Mouse (Mus musculus) cerebellum, postnatal 10 days (tissue): Measurements from ENCODE around the gene Ly75.

Source experiments
- DNase-seq, 2 experiments: peaks; one replicate each; pipeline ENCODE4 v3.0.0; 2021; ENCODE audit warnings: mixed read lengths in 2 of 2

Gene Ly75

DNA sequence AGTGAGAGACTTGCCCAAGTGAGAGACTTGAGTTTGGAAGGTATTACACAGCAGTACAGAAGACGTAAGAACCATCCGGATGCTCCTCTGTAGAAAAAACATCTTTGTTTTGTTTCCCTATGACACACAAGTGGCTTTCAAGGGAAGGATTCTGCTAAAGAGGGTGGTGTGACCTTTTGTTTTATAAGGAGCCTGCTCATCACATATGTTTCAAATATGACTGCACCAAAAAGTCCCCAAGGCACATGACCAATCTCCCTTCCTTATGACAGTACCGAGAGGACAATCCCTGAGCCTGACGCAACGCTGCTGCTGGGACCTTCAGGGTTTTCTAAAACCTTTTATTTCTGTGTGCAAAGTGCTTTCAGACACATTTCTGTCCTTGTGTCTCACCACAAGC, 12.9 kb downstream of the Ly75 start:
- no peak for DNase-seq

GRCm38 (mm10) chr2:60369454-60369853, 13.6 kb downstream of the Ly75 start:
- no peak for DNase-seq

DNA sequence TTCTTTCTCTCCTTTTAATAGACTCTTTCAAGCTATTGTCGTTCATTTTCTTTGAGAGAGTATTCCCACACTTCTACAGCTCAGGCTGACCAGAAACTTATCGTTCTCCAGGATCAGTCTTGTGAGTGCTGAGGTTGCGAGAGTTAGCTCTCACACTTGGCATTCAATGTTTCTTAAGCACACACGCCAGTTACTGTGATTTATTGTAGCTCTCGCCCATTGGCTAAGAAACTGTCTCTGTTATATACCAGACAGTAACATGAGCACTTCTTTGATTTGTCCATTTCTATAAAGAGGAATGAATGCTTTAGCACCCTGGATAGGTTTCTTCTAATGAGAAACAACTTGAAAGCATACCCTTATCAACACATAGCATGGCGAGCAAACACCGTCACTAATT, 15.2 kb downstream of the Ly75 start:
- DNase-seq: no peak

DNA sequence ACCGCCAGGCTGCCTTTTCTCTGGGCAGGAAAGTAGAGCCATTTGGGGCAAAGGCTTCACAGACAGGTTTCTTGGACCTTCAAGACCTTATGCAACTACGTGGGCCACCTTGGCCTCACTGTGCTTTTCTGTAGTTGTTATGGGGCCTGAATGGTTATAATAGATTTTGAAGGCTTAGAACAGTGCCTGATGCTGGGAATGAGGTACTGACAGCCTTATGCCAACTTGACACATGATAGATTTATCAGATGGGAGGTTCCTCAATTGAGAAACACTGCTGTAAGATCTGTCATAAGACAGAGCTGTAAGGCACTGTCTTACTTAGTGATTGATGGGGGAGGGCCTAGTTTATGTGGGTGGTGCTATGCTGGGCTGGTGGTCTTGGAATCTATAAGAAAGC, 15.9 kb downstream of the Ly75 start:
- no peak for DNase-seq

DNA sequence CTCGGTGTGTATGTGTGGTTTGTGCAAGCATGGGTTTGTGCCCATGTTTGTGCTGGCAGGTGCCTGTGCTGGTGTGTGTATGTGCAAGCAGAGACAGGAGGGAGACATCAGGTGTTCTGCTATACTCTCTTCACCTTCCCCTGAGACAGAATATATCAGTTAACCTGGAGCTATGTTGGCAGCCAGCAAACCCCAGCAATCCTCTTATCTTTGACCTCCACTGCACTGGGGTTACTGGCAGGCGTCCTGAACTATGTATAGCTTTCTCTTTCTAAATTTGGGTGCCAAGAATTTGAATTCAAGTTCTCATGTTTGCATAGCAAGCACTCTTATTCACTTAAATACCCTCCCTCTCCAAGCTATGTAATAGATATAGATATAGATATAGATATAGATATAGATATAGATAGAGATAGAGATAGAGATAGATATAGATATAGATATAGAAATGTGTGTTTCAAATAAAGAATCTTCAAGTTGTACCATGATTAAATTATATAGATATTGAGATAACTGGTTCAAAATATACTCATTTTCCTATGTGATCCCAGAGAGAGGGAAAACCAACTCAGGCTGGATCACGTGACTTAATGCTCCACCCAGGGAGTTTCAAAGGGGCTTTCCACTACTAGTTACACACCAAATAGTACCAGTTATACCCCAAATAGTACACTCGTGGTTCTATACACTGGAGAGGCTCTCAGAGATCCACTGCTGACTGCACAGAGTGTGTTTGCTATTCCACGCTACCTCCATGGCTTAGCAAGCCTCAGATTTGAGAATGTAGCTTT, 17.1 kb downstream of the Ly75 start:
- DNase-seq: no peak

DNA sequence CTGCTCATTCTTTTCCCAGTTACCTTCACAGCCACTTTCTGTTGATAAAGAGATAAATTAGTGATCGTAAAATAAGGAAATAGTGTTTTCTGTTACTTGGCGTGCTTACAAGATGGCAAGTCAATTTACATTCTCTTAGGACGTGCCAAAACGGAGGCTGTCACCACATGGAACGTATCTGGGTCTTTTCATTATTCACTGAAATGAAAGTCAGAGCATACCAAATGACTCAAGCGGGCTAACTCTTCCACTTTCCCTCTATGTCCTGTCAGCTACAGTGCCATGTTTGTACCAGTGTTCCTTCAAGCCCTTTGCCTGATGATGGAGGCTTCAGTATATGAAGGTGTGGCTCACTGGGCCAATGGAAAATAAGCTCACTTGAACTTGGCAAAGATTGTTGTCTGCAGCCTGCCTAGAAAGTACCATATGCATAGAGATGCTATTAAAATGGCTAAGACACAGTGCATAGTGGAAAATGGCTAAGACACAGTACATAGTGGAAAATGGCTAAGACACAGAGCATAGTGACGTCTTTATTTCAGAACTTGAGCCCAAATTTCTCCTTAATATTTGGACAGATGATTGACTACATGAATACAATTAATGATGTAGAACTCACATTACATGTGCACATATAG, 17.8 kb downstream of the Ly75 start:
- DNase-seq: no peak

GRCm38 (mm10) chr2:60362146-60362545, 21.0 kb downstream of the Ly75 start:
- no peak for DNase-seq

DNA sequence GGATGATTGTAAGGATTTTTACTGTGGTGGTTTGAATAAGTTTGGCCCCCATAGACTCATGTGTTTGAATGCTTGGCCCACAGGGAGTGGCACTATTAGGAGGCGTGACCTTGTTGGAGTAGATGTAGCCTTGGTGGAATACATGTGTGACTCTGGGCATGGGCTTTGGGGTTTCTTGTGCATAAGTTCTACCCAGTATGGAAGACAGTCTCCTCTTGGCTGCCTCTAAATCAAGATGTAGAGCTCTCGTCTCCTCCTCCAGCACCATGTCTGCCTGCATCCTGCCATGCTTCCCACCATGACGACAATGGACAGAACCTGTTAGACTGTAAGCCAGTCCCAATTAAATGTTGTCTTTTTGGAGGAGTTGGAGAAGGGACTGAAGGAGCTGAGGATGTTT, 23.3 kb downstream of the Ly75 start:
- no peak for DNase-seq

DNA sequence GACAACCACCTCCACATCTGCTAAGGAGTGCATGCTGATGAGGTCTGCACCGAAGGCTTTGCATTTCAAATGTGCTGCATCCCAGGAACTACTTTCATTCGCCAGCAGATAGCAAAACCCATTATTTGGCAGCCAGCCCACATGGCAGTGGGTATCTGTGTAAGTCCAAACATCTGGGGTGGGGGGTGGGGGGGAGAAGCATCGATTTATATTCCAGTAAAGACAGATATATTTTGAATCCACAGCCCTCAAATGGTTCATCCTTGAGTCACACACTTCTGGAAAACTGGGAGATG, 27.8 kb downstream of the Ly75 start:
- DNase-seq: peak; percentile 16 to 26

DNA sequence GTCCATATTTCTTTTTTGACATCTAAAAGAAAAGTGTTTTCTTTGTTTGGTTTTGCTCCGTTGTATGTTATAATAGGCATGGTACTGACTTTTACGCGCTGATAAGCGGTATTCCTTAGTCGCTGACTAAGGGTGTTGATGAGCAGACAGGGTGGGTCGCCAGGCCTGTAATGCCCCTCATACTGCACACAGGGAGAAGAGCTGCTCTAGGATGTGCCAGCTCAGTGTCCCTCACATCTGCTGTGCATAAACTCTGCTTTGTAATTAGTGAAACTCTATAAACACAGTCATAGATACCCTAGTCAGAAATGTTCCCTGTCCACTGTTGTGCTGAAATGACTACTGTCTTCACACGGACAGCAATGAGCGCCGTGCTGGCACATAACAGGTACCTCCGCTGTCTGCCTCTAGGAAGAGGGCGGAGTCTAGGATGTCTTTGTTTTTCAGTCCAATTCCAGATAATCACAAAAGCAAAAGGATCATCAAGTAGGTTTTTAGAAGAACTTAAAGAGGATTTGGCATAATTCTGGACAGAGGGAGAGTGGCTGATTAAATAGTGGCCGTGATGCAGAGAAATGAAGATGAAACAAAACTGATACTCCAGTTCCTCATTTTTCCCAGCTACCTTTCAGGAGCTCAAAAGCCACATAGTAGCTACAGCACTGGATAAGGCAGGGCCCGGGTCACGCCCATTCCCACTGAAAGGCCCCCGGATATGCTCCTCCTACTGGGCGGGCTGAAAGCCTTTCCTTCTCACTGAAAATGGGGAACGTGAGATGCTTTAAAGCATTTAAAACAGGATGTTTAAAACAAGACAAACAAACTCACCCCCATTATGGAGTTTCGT, 28.3 kb downstream of the Ly75 start:
- DNase-seq: no peak

- no peak for DNase-seq
These were observed 30.8 kb downstream of the Ly75 start for GRCm38 (mm10) chr2:60352296-60352695.

DNA sequence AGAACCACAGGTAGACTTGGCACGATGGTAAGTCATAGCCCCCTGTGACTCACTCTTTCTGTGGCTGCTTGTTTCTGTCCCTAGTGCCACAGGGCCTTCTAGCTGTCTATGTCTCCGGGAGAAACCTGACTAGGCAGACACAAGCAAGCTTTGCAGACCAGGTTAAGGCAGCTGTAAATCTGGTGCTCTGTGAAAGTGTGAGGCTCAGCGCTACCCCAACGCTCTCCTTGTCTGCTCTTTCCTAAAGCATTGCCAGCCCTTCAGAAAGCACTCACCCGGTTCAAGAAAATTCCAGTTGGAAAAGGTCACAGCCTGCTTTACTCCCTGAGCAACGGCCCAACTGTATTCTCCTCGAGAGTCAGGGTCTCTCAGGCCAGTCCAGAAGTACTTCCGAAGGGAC, 31.3 kb downstream of the Ly75 start:
- DNase-seq: no peak

- no peak for DNase-seq
These were observed 35.2 kb downstream of the Ly75 start for GRCm38 (mm10) chr2:60347875-60348274.

- peak; percentile 39 to 52 for DNase-seq
These were observed 36.6 kb downstream of the Ly75 start for GRCm38 (mm10) chr2:60346531-60346930.

- DNase-seq: no peak
These were observed 37.4 kb downstream of the Ly75 start for GRCm38 (mm10) chr2:60345717-60346116.

DNA sequence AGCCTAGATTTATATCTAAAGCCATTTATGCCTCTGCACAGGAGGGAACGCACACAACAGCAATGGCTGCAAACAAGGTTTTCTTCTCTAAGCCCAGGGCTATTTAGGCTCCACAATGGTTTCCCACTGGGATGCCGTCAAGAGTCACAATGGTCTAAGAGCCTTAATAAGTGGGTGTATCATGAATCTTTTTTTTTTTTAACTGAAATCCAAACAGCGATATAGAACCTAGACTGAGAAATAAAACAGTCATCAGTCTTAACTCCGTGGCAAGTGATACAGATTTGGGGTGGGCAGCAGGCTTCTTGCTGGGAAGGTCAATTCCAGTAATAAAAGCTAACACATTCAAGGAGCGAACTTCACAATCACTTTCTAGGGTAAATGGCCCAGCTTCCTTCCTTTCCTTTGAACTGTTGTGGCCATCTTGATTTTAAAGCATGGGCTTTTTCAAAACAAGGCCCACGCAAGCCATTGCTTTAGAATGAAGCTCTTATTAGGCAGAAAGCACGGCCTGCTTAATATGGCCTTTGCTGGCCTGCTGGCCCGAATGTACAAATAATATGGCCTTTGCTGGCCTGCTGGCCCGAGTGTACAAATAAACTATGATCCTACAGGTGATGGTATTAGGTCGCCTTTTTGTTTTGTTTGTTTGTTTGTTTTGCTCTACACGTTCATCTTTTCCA, 39.4 kb downstream of the Ly75 start:
- DNase-seq: no peak

DNA sequence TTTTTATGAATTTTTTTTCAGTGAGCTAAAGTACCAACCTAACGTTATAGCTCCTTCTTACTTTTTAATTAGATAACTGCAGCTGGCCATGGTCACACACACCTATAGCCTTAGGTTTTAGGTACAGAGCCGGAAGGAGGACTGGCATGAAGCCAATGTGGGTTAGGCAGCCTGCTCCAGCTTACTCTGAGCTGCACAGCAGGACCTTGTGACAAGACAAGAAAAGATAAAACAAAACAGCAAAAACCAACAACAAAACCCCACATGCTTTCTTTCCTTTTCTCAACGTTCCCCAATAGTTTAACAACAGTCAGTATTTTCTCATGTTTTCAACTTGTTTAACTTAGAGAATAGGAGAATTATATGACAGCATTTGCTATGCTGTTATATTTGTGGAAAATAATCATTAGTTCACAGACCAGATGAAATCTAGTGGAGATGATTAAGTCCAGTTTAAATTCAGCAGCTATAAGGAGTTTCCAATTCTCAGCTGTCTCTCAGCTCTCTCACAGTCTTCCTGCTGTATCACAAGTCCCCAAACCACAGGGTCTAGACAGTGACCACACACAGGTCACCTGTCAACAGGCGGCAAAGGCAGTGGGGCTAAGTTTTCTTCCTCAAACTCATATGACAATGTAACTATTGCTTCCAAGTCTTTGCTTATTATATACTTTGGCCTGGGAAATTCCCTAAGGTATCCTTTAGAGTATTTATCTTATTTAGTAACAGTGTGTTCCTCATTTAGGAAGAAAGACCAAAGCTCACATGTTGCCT, 40.8 kb downstream of the Ly75 start:
- peak; percentile 17 to 24 for DNase-seq

DNA sequence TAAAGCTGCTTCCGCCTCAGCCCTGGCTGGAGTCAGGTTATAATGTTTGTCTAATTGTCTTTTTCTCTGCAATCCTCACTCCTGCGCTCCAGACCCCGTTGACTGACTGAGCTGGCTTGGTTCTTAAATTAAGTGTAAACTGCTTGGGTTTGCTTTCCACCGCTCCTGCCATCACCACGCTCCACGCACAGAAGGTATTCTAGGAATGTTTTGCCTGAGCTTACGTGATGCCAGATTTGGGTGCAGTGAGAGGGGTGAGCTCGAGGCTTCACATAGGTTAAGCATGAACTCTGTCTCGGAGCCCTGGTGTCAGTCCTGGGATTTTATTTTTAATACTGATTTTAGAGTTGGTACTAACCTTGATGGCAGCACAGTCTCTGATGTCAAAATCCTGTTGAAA, 45.2 kb downstream of the Ly75 start:
- no peak for DNase-seq

DNA sequence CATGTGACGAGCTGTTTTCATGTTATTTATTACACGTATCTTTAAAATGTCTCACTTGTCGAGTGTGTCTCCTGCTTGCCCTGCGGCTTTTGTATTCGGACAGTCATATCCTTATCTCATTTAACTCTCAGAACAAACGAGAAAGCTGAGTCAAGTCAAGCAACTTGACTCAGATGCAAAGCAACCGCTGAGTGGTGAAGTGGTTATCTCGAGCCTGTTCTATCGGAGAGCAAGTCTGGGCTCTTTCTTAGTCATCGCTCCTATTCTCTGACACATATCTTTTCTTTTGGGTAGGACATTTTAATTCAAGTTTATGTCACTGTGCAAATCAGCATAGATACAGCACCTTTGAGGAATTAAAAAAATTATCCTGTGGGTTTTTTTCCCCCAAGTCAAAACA, 54.5 kb downstream of the Ly75 start:
- no peak for DNase-seq

DNA sequence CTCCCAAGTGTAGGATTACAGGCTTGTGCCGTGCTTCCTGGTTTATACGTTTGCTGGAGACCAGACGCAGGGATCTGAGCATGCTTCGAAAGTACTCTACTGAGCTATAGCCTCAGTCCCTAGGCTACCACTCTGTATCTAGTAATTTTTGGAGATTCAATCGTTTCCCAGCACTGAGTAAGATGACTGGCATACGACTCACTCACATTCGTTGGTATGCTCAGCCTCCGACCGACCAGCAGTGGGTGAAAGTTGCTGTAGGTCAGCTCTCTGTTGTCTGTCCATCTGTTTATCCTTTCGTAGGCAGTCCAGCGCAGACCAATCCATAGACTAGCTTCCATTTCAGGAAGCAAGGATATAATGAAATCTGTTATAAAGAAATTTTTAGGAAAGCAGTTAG, 55.5 kb downstream of the Ly75 start:
- DNase-seq: no peak

GRCm38 (mm10) chr2:60326948-60327347, 56.2 kb downstream of the Ly75 start:
- no peak for DNase-seq

DNA sequence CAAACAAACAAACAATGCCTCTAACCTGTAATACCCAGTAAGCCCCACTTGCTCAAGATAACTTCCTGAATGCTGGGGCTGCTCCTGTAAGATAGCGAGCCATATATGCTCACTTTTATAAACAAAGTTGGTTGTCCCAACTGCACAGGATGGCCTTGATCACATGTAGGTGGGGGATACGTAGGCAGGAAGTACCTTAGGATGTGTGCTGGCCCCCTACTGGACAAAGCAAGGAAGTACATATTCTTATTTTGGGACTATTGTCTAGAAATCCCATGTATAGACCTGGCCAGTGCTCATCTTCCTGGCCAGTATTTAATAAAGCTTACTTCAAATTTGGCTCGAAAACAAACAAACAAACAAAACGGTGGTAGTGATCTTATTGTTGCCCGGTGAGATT, 59.7 kb downstream of the Ly75 start:
- DNase-seq: no peak
